Comparison of ENCODE assay signal across 7 mouse cellular contexts in genomic region chr17:83563703-83564111, GRCm38 (mm10). TPM values are rescaled to one million over a fixed set of nuclear protein-coding genes. Genes with fewer than 3 reads are reported as not detected.
A peak's percentile ranks its signal among the peaks of the same experiment; 100 is the strongest.
DNase-seq lines count a peak whose midpoint lies in the region; ATAC-seq and TF ChIP-seq lines count a peak whose summit lies in the region.

No protein-coding gene starts in this region.

- TF ChIP-seq CTCF in E14TG2a.4 (conservative IDR thresholded peaks at IDR 0.05; ENCODE audit: low read length) = peak; percentile 92
- peak; percentile 64 for TF ChIP-seq CTCF in kidney, adult 2 months (conservative IDR thresholded peaks at IDR 0.05; ENCODE audit: insufficient read depth, insufficient read length, low read depth, low read length)
- peak; percentile 77 for TF ChIP-seq CTCF in lung, postnatal 0 days (IDR thresholded peaks at IDR 0.05)

- H3K9ac ChIP-seq in lung, postnatal 0 days (replicated peaks; ENCODE audit: low read depth) = no peak overlapping the region

- H3K27me3 ChIP-seq in E14TG2a.4 (ENCODE audit: insufficient read depth, low read length) = no peaks in the 10 kb centered on the region
- H3K27me3 ChIP-seq in kidney, adult 2 months (replicated peaks; ENCODE audit: control insufficient read depth, insufficient read depth, low read length) = no peaks in the 10 kb centered on the region
- H3K27me3 ChIP-seq in lung, postnatal 0 days (replicated peaks; ENCODE audit: insufficient read depth, low read length) = no peaks in the 10 kb centered on the region

- no peaks in the 10 kb centered on the region for H3K9me3 ChIP-seq in E14TG2a.4 (ENCODE audit: low read length)
- no peaks in the 10 kb centered on the region for H3K9me3 ChIP-seq in lung, postnatal 0 days (ENCODE audit: low read length)

- DNase-seq in B cell, adult 2 months = peak; percentile 71 to 73
- peak; percentile 62 to 63 for DNase-seq in cerebellum, adult 18-20 months
- DNase-seq in gonadal fat pad, adult 2 months (ENCODE audit: low read depth) = peak; percentile 2
- DNase-seq in kidney, adult 2 months = peak; percentile 64
- peak; percentile 34 for DNase-seq in lung, postnatal 0 days (ENCODE audit: low spot score)
- peak; percentile 16 to 64 for DNase-seq in spleen, adult 18-20 months

- ATAC-seq in lung, postnatal 0 days = peak; percentile 67

- H3K36me3 ChIP-seq in E14TG2a.4 (ENCODE audit: insufficient read depth, low read length) = no peaks in the 10 kb centered on the region
- no peaks in the 10 kb centered on the region for H3K36me3 ChIP-seq in kidney, adult 2 months (ENCODE audit: control insufficient read depth, insufficient read depth, low read length)
- no peaks in the 10 kb centered on the region for H3K36me3 ChIP-seq in lung, postnatal 0 days (ENCODE audit: insufficient read depth, low read length)

- 46% methylated on average over 10 of the region's 10 CpGs for WGBS in kidney, adult 2 months
- 39% methylated on average over 10 of the region's 10 CpGs for WGBS in lung, postnatal 0 days

- no peak for TF ChIP-seq POLR2A in kidney, adult 2 months (IDR thresholded peaks at IDR 0.05; ENCODE audit: low read depth, low read length)

- no peak overlapping the region for H3K27ac ChIP-seq in kidney, adult 2 months (ENCODE audit: insufficient read depth, low read depth, low read length)
- no peak overlapping the region for H3K27ac ChIP-seq in lung, postnatal 0 days (ENCODE audit: low read length)

- H3K4me1 ChIP-seq in E14TG2a.4 (replicated peaks; ENCODE audit: low read depth, low read length) = peaks cover 33% of the 10 kb centered on the region
- no peaks in the 10 kb centered on the region for H3K4me1 ChIP-seq in kidney, adult 2 months (ENCODE audit: control insufficient read depth, insufficient read depth, low read length)
- H3K4me1 ChIP-seq in lung, postnatal 0 days (ENCODE audit: insufficient read depth, low read depth, low read length) = no peaks in the 10 kb centered on the region; the same call in 1 of the 2 replicates

- H3K4me2 ChIP-seq in lung, postnatal 0 days (replicated peaks; ENCODE audit: low read depth, low read length) = peak overlapping the region; percentile 22; the same call in 1 of the 2 replicates

- TF ChIP-seq EP300 in lung, postnatal 0 days (IDR thresholded peaks at IDR 0.05) = no peak

- H3K4me3 ChIP-seq in E14TG2a.4 (replicated peaks; ENCODE audit: low read length) = peak overlapping the region; percentile 35; the same call in 1 of the 2 replicates
- peak overlapping the region; percentile 22 for H3K4me3 ChIP-seq in kidney, adult 2 months (ENCODE audit: insufficient read depth, low read depth, low read length)
- H3K4me3 ChIP-seq in lung, postnatal 0 days (ENCODE audit: low read depth, low read length) = no peak overlapping the region

RNA-seq across cellular contexts. Expression of gene Cox7a2l, which starts 46.6 kb away (rescaled TPM):
- polyA plus RNA-seq in gonadal fat pad, adult 2 months (2012; rRNA removed) = 216 and 276 TPM in 2 replicates
- polyA plus RNA-seq in kidney, adult 2 months (2012; rRNA removed) = 165 and 201 TPM in 2 replicates
- 190 and 191 TPM in 2 replicates for polyA plus RNA-seq in lung, postnatal 0 days (2015; fragmentation: Nextera tagmentation; extraction: Ambion mirVana)

Comparison
In these comparisons a context has a peak if more than half of its experiments do, and no peak if none do; other contexts are left out.
1. DNase-seq: peak in every context shown above with its lines; median percentile 72 in B cell, adult 2 months; 64 in kidney, adult 2 months; 62 in cerebellum, adult 18-20 months; 40 in spleen, adult 18-20 months; 34 in lung, postnatal 0 days; 2 in gonadal fat pad, adult 2 months.